Mouse (Mus musculus) hindbrain, embryonic 11.5 days (tissue): Measurements from ENCODE around the gene Gpcpd1. TPM values are rescaled to one million over a fixed set of nuclear protein-coding genes. Genes with fewer than 3 reads are reported as not detected.

Experiments
- ATAC-seq: fragments of 200-750 bp; cut with Nextera tagmentation; 2 replicates; pipeline ENCODE4 v1.8.0; 2017; ENCODE audit warnings: mild to moderate bottlenecking, moderate TSS enrichment, moderate library complexity; ENCODE audit not compliant: low FRiP score
- DNase-seq: peaks from one replicate; pipeline ENCODE4 v3.0.0-alpha.2; 2015; ENCODE audit warnings: low spot score
- H3K27ac ChIP-seq: fragments of 300-500 bp; sonication (generic); 2 replicates; pipeline ENCODE4 v1.5.1; 2014; ENCODE audit warnings: mild to moderate bottlenecking, low read depth, low read length
- H3K27me3 ChIP-seq: fragments of 300-500 bp; sonication (generic); 2 replicates; pipeline ENCODE4 v1.6.1; 2014; ENCODE audit warnings: mild to moderate bottlenecking, low read length, moderate library complexity, mixed read lengths; ENCODE audit not compliant: control insufficient read depth, insufficient read depth
- H3K36me3 ChIP-seq: fragments of 300-500 bp; sonication (generic); 2 replicates; pipeline ENCODE4 v1.6.1; 2014; ENCODE audit warnings: mild to moderate bottlenecking, low read length, moderate library complexity, mixed read lengths; ENCODE audit not compliant: control insufficient read depth, insufficient read depth
- H3K4me1 ChIP-seq: fragments of 300-500 bp; sonication (generic); replicated peaks from 2 replicates; pipeline ENCODE4 v1.6.1; 2014; ENCODE audit warnings: low read length, mixed read lengths; ENCODE audit not compliant: control insufficient read depth, insufficient read depth
- H3K4me2 ChIP-seq: fragments of 300-500 bp; sonication (generic); replicated peaks from 2 replicates; pipeline ENCODE4 v1.6.1; 2014; ENCODE audit warnings: mild to moderate bottlenecking, low read depth, low read length
- H3K4me3 ChIP-seq: fragments of 300-500 bp; sonication (generic); 2 replicates; pipeline ENCODE4 v1.5.1; 2014; ENCODE audit warnings: low read depth, low read length
- H3K9ac ChIP-seq: fragments of 300-500 bp; sonication (generic); 2 replicates; pipeline ENCODE4 v1.6.1; 2014; ENCODE audit warnings: low read depth, low read length
- H3K9me3 ChIP-seq: fragments of 300-500 bp; sonication (generic); 2 replicates; pipeline ENCODE4 v1.6.1; 2016; ENCODE audit warnings: low read length; ENCODE audit not compliant: control insufficient read depth
- WGBS: fragments of 180-500 bp; shearing (Covaris S2); extraction: QIAGEN DNeasy Blood & Tissue Kit; methylation state at CpG from one replicate; pipeline ENCODE4 v1.1.7; 2014; 5-methylcytosine and 5-hydroxymethylcytosine counted together
- polyA plus RNA-seq: library from polyadenylated mRNA; unstranded; fragments of >200 nt; fragmentation: Nextera tagmentation; extraction: Ambion mirVana; gene quantifications from 2 replicates; pipeline ENCODE4 v1.2.1, GENCODE M21; 2014

The Gpcpd1 gene
- polyA plus RNA-seq, 1 experiment from 2014 or later = 52.1 TPM

DNA sequence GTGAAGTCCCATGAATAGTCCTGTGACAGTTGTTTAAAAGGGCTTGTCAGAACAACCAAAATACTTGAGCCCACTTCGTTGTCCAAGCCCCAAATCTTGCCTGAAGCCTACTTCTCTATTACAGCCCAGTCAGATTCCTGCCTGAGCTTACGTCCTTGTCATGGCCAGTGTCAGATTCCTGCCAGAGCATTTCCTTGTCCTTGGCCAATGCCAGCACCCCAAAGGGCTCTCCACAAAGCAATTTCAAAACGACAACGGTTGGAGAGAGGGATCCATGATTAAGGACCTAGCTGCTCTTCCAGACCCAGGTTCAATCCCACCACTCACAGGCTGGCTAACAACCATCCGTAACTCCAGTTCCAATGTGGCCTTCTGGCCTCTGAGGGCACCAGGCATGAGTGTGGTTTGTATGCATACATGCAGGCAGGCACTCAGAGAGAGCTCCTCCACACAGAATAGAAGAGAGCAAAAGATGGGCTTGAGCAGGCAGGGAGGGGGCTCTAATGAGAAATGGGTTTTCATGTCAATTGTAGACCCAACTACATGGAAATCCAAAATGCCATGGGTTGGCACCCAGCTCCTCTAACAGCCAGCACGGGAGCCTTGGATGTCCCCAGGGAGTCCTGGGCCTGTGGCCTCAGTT lies 70.2 kb downstream of the Gpcpd1 start:
- Histone ChIP-seq H3K9me3 (no peaks in the 10 kb centered on the region), H3K27ac (no peak overlapping the region), H3K36me3 (no peaks in the 10 kb centered on the region), H3K4me1 (no peaks in the 10 kb centered on the region), H3K27me3 (no peaks in the 10 kb centered on the region), H3K9ac (0 out of 2 replicates have a peak overlapping the region, but pooled peaks have one; percentile 11), H3K4me2 (no peak overlapping the region), H3K4me3 (no peak overlapping the region)
- ATAC-seq = 0 out of 2 replicates have a peak, but pooled peaks have one; percentile 10
- 78% methylated on average over 6 of the region's 6 CpGs for WGBS
- DNase-seq = no peak

DNA sequence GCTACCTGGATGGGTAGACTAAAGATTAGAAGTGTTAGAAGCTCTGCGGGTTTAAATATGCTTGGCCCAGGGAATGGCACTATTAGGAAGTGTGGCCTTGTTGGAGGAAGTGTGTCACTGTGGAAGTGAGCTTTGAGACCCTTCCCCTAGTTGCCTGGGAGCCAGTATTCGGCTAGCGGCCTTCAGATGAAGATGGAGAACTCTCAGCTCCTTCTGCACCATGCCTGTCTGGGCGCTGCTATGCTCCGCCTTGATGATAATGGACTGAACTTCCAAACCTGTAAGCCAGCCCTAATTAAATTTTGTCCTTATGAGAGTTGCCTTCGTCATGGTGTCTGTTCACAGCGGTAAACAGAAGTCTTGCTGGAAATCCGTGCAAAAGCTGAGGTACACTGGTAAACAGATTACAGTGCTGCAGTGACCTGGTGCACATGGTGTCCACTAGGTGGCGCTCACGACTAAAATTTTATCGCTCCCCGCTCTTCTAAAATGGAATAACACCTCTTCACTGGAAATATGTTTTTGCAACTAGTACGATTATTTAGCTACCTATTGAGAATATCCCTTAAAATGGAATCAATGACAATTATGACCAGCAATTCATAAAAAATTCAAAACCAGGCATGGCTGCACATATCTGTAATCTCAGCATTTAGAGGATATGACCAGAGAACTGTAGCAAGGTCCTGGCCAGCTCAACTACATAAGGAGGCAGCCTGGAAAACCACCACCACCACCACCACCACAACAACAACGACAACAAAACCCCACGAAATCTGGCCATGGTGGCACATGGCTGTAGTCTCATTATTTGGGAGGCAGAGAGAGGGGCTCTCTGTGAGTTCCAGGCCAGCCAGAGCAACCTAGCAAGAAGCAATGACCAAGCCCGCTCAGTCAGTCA lies 71.1 kb downstream of the Gpcpd1 start:
- ATAC-seq (peak; percentile 52; the same call in 1 of the 2 replicates), DNase-seq (peak; percentile 84)
- Histone ChIP-seq H3K27ac (no peak overlapping the region), H3K4me3 (no peak overlapping the region), H3K36me3 (no peaks in the 10 kb centered on the region), H3K27me3 (no peaks in the 10 kb centered on the region), H3K9me3 (no peaks in the 10 kb centered on the region), H3K4me1 (no peaks in the 10 kb centered on the region), H3K9ac (no peak overlapping the region), H3K4me2 (no peak overlapping the region)
- WGBS = 32% methylated on average over 16 of the region's 16 CpGs

DNA sequence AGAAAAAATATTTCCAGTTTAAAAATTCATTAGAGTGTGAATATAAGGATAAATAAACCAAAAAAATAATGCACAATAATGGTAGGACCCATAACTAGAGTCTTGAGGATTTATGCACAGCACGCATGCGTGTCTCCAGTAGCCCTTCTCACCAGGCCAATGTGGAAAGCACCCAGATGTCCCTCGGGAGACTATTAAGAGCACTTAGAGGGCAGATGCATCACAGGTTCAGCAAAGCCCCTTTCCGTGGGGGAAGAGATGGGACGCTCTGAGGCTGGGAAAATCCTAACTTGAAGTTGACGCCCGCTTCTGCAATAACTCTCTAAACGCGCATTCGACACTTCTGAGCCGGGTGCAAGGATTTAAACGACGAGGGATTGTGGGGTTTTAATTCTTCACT lies 71.9 kb downstream of the Gpcpd1 start:
- no peak overlapping the region for H3K4me3 ChIP-seq
- DNase-seq = no peak
- no peaks in the 10 kb centered on the region for H3K9me3 ChIP-seq
- no peak overlapping the region for H3K4me2 ChIP-seq
- no peak overlapping the region for H3K27ac ChIP-seq
- no peaks in the 10 kb centered on the region for H3K27me3 ChIP-seq
- ATAC-seq = no peak
- H3K9ac ChIP-seq = no peak overlapping the region
- H3K4me1 ChIP-seq = no peaks in the 10 kb centered on the region
- WGBS = 92% methylated on average over 13 of the region's 13 CpGs
- no peaks in the 10 kb centered on the region for H3K36me3 ChIP-seq

DNA sequence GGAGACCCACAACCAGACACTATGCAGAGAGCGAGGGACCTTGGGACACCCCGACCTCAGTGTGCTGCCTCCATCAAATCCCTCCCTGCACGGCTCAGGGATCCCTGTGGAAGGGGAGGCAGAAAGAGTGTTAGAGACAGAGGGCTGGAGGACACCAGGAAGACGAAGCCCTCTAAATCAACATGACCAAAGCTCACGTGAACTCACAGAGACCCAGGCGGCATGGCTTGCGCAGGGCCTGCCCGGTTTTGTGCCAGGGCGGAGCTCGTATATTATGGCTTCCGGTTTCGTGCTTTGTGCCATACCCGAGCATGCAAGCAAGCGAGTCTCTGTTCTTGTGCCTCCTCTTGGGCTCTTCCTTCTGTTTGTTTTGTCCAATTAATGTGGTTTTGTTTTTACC lies 72.5 kb downstream of the Gpcpd1 start:
- H3K9ac ChIP-seq = no peak overlapping the region

DNA sequence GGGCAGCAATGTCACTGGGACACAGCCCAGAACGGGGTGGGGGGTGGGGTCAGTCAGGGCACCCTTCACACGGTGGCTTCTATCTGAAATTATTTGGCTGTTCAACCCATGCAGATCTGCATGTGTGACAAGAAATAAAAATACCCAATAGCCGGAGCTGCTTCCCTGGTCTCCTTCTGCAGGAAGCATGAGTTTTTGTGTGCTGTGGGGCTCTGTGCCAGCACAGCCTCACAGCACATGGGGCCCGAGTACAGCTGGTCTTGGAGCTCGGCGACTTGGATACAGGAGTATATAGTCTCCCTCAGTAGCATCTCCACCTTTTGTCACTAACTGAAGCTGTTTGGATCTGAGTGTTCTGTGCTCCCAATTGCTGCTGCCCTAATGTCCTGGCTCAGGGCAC lies 73.2 kb downstream of the Gpcpd1 start:
- no peaks in the 10 kb centered on the region for H3K4me1 ChIP-seq
- DNase-seq = no peak
- H3K27ac ChIP-seq = no peak overlapping the region
- no peak overlapping the region for H3K4me2 ChIP-seq
- H3K9ac ChIP-seq = no peak overlapping the region
- ATAC-seq = no peak
- no peaks in the 10 kb centered on the region for H3K36me3 ChIP-seq
- H3K4me3 ChIP-seq = no peak overlapping the region
- H3K27me3 ChIP-seq = no peaks in the 10 kb centered on the region
- WGBS = 74% methylated on average over 6 of the region's 6 CpGs
- H3K9me3 ChIP-seq = no peaks in the 10 kb centered on the region

More for the DNA sequence above, 72.5 kb downstream of the Gpcpd1 start:
- ATAC-seq (no peak), DNase-seq (no peak)
- Histone ChIP-seq H3K4me1 (no peaks in the 10 kb centered on the region), H3K27ac (no peak overlapping the region), H3K4me3 (no peak overlapping the region), H3K27me3 (no peaks in the 10 kb centered on the region), H3K4me2 (no peak overlapping the region), H3K9me3 (no peaks in the 10 kb centered on the region), H3K36me3 (no peaks in the 10 kb centered on the region)
- 89% methylated on average over 14 of the region's 14 CpGs for WGBS

DNA sequence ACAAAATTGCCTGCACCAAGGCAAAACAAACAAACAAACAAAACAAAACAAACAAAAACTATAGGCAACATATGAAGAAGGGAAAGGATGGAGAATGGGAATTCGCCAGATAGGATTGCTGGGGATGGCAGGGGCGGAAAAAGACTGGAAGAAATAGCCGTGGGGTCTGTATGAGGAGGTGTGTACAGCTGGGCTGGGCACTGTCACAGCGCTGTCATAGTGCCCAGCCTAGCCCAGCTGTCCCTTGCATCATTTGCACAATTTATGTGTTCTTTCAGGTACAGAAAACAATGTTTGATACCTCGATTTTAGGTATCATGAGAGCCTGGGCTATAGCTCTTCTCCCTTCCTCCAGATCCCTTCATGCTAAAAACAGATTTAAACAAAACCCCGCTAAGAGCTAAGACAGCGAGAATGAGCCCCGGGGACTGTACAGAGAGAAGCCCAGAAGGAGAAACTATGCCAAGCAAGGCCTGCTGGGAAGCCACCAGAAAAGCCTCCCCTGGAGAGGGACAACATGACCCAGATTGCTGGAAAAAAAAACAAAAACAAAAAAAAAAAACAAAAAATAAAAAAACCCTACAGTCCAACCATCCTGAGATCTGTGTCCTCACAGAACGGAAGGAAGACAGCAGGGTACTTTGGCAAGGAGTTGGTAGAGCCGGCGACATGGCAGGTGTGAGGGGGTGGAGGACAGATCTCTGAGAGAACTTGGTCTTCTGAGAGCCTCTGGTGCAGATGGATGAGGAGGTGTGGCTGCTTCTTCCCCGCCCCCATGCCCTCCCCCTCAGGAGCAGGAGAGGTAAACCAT lies 74.0 kb downstream of the Gpcpd1 start:
- ATAC-seq = no peak

DNA sequence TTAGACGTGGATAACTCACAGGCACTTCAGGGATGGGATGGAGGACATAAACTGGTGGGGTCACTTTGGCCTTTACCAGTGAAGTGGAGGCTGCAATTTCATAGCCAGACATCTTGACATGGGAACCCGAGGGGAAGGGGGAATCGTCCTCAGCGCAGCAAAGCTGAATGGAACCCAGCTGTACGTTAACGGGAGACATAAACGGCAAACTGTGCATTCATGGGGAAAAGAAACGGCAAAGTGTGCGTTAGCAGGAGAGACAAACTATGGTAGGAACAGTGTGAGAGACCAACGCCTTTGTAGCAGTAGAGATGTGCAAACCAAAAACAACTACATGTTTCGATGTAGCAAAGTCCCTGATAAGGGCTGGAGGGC lies 74.6 kb downstream of the Gpcpd1 start:
- no peak for ATAC-seq
- H3K4me3 ChIP-seq = no peak overlapping the region
- H3K27ac ChIP-seq = no peak overlapping the region
- H3K36me3 ChIP-seq = no peaks in the 10 kb centered on the region
- 74% methylated on average over 11 of the region's 11 CpGs for WGBS
- no peaks in the 10 kb centered on the region for H3K9me3 ChIP-seq
- H3K27me3 ChIP-seq = no peaks in the 10 kb centered on the region
- H3K4me1 ChIP-seq = no peaks in the 10 kb centered on the region
- DNase-seq = no peak
- H3K4me2 ChIP-seq = no peak overlapping the region
- H3K9ac ChIP-seq = no peak overlapping the region

More for the DNA sequence above, 74.0 kb downstream of the Gpcpd1 start:
- Histone ChIP-seq H3K4me1 (no peaks in the 10 kb centered on the region), H3K9ac (no peak overlapping the region), H3K9me3 (no peaks in the 10 kb centered on the region), H3K4me3 (no peak overlapping the region), H3K27ac (no peak overlapping the region), H3K27me3 (no peaks in the 10 kb centered on the region), H3K4me2 (no peak overlapping the region), H3K36me3 (no peaks in the 10 kb centered on the region)
- no peak for DNase-seq
- 68% methylated on average over 12 of the region's 12 CpGs for WGBS

DNA sequence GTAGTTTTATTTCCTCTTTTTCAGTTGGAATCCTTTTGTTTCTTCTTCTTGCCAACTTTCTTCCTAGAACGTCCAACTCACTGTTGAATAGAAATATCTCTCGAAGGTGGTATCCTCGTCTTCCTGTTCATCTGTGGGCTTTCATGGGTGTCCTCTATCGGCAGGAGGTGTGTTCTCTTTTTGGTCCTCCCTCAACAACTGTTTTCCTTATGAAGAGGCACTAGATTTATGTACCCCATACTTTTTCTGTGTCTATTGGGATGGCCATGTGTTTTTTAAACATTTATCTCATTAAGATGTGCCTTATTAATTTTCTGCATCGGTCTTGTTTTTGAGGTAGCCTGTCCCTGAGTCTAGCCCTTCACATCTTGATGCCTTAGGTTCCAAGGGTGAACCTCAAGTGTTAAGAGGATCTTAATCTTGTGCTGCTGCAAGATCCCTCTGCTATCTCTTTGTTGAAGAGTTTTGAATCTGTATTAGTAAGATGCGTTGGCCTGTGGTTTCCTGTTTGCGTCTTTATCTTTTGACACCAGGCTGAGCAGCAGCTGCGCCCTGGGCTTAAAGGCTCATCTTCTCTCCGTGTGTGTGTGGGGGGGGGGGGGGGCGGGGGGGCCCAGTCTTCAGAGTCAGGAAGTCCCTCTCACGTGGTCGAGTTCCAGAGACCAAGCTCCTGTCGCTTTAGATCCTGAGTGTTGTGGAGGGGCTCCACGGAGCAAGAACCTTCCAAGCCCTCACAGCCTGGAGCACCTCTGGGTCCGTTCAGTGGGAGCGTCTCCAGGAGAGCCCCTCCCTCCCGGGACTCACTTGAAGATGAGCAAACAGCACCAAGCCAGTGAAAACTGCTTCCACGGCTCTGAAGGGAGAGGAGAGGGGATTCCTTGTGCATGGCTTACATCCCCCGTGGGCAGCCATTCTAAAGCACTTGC lies 75.2 kb downstream of the Gpcpd1 start:
- 50% methylated on average over 19 of the region's 19 CpGs for WGBS
- no peak overlapping the region for H3K4me3 ChIP-seq

More for the DNA sequence above, 75.2 kb downstream of the Gpcpd1 start:
- Histone ChIP-seq H3K9ac (no peak overlapping the region), H3K4me2 (no peak overlapping the region), H3K27ac (no peak overlapping the region), H3K27me3 (no peaks in the 10 kb centered on the region), H3K9me3 (no peaks in the 10 kb centered on the region), H3K4me1 (no peaks in the 10 kb centered on the region), H3K36me3 (no peaks in the 10 kb centered on the region)
- no peak for DNase-seq
- no peak for ATAC-seq
